Mouse (Mus musculus): Measurements from ENCODE around the gene Slc38a10. TPM values are rescaled to one million over a fixed set of nuclear protein-coding genes. Genes with fewer than 3 reads are reported as not detected.

The Slc38a10 gene
- polyA plus RNA-seq, 1 experiment from 2014 or later: 35.5 TPM

GRCm38 (mm10) chr11:120092817-120093591, 58.1 kb downstream of the Slc38a10 start:
- no peak overlapping the region for H3K9ac ChIP-seq
- peaks cover 63% of the 10 kb centered on the region for H3K36me3 ChIP-seq
- ATAC-seq (ENCODE audit: low read depth) (peak; percentile 21; the same call in 1 of the 2 replicates), DNase-seq (no peak)
- WGBS (ENCODE audit: insufficient replicate concordance): 79% methylated on average over 23 of the region's 23 CpGs
- H3K4me3 ChIP-seq (replicated peaks): no peak overlapping the region
- no peak overlapping the region for H3K27ac ChIP-seq
- no peaks in the 10 kb centered on the region for H3K27me3 ChIP-seq
- H3K4me2 ChIP-seq: no peak overlapping the region
- no peaks in the 10 kb centered on the region for H3K9me3 ChIP-seq (replicated peaks)
- peaks cover 21% of the 10 kb centered on the region for H3K4me1 ChIP-seq (replicated peaks)

- Histone ChIP-seq H3K4me1 (replicated peaks) (peaks cover 23% of the 10 kb centered on the region), H3K9ac (no peak overlapping the region), H3K36me3 (peaks cover 54% of the 10 kb centered on the region), H3K4me2 (no peak overlapping the region), H3K4me3 (replicated peaks) (no peak overlapping the region), H3K27ac (no peak overlapping the region), H3K9me3 (replicated peaks) (no peaks in the 10 kb centered on the region), H3K27me3 (no peaks in the 10 kb centered on the region)
- 91% methylated on average over 4 of the region's 4 CpGs for WGBS (ENCODE audit: insufficient replicate concordance)
- ATAC-seq (ENCODE audit: low read depth): no peak
- DNase-seq: no peak
Observed at GRCm38 (mm10) chr11:120090661-120091060, 60.5 kb downstream of the Slc38a10 start.

DNA sequence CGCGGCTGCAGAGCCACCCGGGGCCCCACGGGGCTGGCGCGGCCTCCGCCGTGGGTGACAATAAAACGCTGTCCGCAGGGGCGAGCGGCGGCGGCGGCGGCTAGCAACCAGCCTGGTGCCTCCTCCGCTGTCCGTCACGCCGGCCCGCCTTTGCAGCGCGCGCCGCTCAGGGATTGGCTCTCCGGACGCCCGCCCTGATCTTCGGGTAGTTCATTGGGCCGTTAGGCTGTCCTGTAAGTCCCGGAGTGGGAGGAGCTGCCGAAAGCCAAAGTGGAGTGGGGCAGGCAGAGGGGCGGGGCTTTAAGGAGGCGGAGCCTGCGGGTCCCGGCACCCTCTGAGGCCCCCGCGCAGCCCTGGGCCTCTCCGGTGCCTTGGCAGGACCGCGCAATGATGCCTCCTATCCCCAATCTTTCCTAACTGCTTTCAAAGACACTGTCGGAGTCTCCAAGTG, 64.4 kb downstream of the Slc38a10 start, which contains the start of gene Cep131:
Gene Cep131 (minus strand): TSS at position 126 of the 451 bp plus-strand sequence.
- H3K27ac ChIP-seq: peak within 1 kb of the TSS; percentile 76
- no peaks in the 10 kb centered on the region for H3K9me3 ChIP-seq (replicated peaks)
- peaks cover 30% of the 10 kb centered on the region for H3K4me1 ChIP-seq (replicated peaks)
- H3K4me3 ChIP-seq (replicated peaks): peak within 1 kb of the TSS; percentile 87
- ATAC-seq (ENCODE audit: low read depth): peak; percentile 99
- no peaks in the 10 kb centered on the region for H3K27me3 ChIP-seq
- peak within 1 kb of the TSS; percentile 99 for H3K4me2 ChIP-seq
- H3K36me3 ChIP-seq: peaks cover 19% of the 10 kb centered on the region
- 0% methylated on average over 30 of the region's 42 CpGs for WGBS (ENCODE audit: insufficient replicate concordance)
- peak within 1 kb of the TSS; percentile 94 for H3K9ac ChIP-seq
- DNase-seq: peak; percentile 99

DNA sequence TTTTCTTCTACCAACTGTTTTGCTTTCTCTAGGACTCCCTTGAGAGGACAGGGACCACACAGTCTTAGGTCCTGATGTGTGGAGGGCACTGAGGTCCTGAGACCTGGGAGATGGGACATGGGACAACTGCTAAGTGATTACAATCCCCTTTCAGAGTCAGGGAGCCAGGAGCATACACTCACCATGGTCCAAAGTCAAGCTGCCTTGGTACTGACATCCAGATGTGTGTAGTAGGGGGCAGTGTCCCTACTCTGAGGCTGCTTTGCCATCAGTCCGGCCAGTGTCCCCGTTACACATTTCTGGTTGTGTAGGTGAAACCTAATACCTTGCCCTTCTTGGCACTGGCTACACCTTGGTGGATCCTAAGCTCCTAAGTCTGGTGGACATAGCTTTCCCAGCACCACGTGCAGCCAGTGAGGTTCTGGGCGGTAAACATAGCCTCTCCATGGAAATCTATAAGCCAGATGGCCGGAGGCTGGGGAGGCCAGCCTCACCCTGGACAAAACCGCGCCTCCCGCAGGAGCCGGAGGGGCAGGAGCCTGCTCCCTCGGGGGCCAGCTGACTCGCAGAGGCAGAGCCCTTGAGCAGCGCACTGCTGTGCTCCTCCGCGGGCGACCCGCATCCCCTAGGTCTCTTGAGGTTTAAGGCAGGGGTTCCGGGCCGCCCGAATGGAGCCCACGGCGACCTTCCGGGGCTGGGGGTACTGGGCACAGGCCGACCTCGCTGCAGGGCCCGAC, 65.1 kb downstream of the Slc38a10 start:
- ATAC-seq (ENCODE audit: low read depth): peak; percentile 40
- peak overlapping the region; percentile 94 for H3K9ac ChIP-seq
- no peaks in the 10 kb centered on the region for H3K27me3 ChIP-seq
- H3K9me3 ChIP-seq (replicated peaks): no peaks in the 10 kb centered on the region
- H3K36me3 ChIP-seq: peaks cover 12% of the 10 kb centered on the region
- peaks cover 30% of the 10 kb centered on the region for H3K4me1 ChIP-seq (replicated peaks)
- 2% methylated on average over 25 of the region's 25 CpGs for WGBS (ENCODE audit: insufficient replicate concordance)
- peak; percentile 29 for DNase-seq
- peak overlapping the region; percentile 99 for H3K4me2 ChIP-seq
- H3K27ac ChIP-seq: peak overlapping the region; percentile 76
- H3K4me3 ChIP-seq (replicated peaks): peak overlapping the region; percentile 87

DNA sequence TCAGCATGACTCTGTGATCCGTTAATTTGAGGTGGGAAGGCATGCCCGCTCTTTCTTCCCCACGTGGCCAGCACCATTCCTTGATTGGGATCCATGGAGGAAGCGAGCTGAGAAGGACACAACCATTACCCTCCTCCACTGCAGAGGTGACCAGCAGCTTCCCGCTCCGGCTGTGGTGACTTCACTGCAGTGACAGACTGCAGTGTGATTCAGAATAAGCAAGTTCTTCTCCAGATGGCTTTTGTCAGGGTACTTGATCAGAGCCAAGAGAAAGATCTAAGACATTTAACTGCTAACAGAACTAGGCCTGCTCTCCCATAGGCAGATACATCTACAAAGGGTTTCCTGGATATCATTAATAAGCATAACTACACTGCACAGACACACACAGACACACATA, 70.9 kb downstream of the Slc38a10 start:
- 80% methylated on average over 6 of the region's 6 CpGs for WGBS (ENCODE audit: insufficient replicate concordance)
- Histone ChIP-seq H3K9ac (no peak overlapping the region), H3K4me2 (no peak overlapping the region), H3K4me1 (replicated peaks) (peaks cover 3% of the 10 kb centered on the region; the same call in 1 of the 2 replicates), H3K4me3 (replicated peaks) (no peak overlapping the region), H3K27ac (no peak overlapping the region), H3K9me3 (replicated peaks) (no peaks in the 10 kb centered on the region), H3K36me3 (peaks cover 20% of the 10 kb centered on the region), H3K27me3 (no peaks in the 10 kb centered on the region)
- ATAC-seq (ENCODE audit: low read depth) (no peak), DNase-seq (no peak)

- Histone ChIP-seq H3K27ac (no peak overlapping the region), H3K4me2 (no peak overlapping the region), H3K9me3 (replicated peaks) (no peaks in the 10 kb centered on the region), H3K4me1 (replicated peaks) (no peaks in the 10 kb centered on the region), H3K9ac (no peak overlapping the region), H3K27me3 (no peaks in the 10 kb centered on the region), H3K4me3 (replicated peaks) (no peak overlapping the region), H3K36me3 (peaks cover 28% of the 10 kb centered on the region)
- ATAC-seq (ENCODE audit: low read depth): no peak
- 49% methylated on average over 3 of the region's 3 CpGs for WGBS (ENCODE audit: insufficient replicate concordance)
- no peak for DNase-seq
Observed at GRCm38 (mm10) chr11:120076191-120076590, 75.0 kb downstream of the Slc38a10 start.

DNA sequence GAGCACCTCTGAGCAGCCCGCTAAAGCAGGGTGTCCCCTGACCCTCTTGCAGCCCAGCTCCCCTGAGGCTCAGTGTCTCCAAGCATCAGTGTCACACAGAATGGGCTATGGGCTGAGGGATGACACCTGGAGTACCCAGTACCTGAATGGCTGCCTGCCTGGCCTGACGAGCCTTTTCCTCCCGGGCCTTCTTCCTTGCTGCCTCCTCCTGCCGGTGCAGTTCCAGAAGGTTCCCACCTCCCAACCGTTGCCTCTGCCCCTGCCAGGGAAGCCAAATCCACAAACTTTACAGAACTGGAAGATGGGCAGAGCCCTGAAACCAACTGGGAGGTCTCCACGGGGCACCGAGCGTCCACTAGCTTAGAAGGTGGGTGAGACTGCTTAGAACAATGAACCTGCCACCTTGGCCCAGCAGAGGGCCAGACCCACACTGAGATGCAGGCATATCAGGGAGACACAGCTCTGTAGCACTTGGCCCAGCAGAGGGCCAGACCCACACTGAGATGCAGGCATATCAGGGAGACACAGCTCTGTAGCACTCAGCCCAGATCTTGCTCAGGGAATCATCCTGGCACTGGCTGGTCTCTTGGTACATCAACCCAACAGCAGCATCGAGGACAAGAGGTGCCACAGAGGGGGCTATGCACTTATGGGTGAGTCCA, 78.0 kb downstream of the Slc38a10 start:
- H3K36me3 ChIP-seq: peaks cover 25% of the 10 kb centered on the region
- no peaks in the 10 kb centered on the region for H3K4me1 ChIP-seq (replicated peaks)
- 82% methylated on average over 9 of the region's 9 CpGs for WGBS (ENCODE audit: insufficient replicate concordance)
- no peak for ATAC-seq (ENCODE audit: low read depth)
- no peak overlapping the region for H3K4me3 ChIP-seq (replicated peaks)
- H3K9ac ChIP-seq: no peak overlapping the region
- DNase-seq: no peak
- H3K27ac ChIP-seq: no peak overlapping the region
- H3K4me2 ChIP-seq: no peak overlapping the region
- no peaks in the 10 kb centered on the region for H3K9me3 ChIP-seq (replicated peaks)
- H3K27me3 ChIP-seq: no peaks in the 10 kb centered on the region

GRCm38 (mm10) chr11:120071731-120072320, 79.3 kb downstream of the Slc38a10 start:
- Histone ChIP-seq H3K4me2 (no peak overlapping the region), H3K27ac (no peak overlapping the region), H3K36me3 (peaks cover 25% of the 10 kb centered on the region), H3K4me3 (replicated peaks) (no peak overlapping the region), H3K9ac (no peak overlapping the region), H3K4me1 (replicated peaks) (no peaks in the 10 kb centered on the region), H3K27me3 (no peaks in the 10 kb centered on the region), H3K9me3 (replicated peaks) (no peaks in the 10 kb centered on the region)
- ATAC-seq (ENCODE audit: low read depth): no peak
- 68% methylated on average over 7 of the region's 7 CpGs for WGBS (ENCODE audit: insufficient replicate concordance)
- DNase-seq: no peak

DNA sequence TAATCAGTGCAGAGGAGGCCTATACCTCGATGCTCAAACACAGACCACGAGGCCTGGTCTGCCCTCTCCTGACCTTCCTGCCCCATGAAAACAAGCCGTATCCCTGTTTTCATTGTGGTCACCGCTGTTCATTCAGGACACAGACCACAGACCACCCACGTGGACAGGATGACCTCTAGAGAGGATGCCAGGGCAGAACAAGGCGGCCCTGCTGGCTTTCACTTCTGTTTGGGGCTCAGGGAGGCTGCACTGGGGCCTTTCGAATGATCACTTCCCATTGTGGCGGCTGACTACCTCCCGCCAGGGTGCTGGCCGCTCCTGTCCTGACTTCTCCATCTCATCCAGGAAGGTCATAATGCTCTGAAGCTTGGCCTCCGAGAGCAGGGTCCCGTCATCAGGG, 80.1 kb downstream of the Slc38a10 start:
- Histone ChIP-seq H3K27me3 (no peaks in the 10 kb centered on the region), H3K36me3 (peaks cover 19% of the 10 kb centered on the region), H3K27ac (no peak overlapping the region), H3K4me1 (replicated peaks) (no peaks in the 10 kb centered on the region), H3K9me3 (replicated peaks) (no peaks in the 10 kb centered on the region), H3K4me3 (replicated peaks) (no peak overlapping the region), H3K9ac (no peak overlapping the region), H3K4me2 (no peak overlapping the region)
- no peak for DNase-seq
- WGBS (ENCODE audit: insufficient replicate concordance): 65% methylated on average over 12 of the region's 12 CpGs
- no peak for ATAC-seq (ENCODE audit: low read depth)

- H3K27ac ChIP-seq: no peak overlapping the region
- H3K4me3 ChIP-seq (replicated peaks): no peak overlapping the region
- H3K9ac ChIP-seq: no peak overlapping the region
- no peak overlapping the region for H3K4me2 ChIP-seq
- H3K4me1 ChIP-seq (replicated peaks): no peaks in the 10 kb centered on the region
- WGBS (ENCODE audit: insufficient replicate concordance): 84% methylated on average over 27 of the region's 27 CpGs
- H3K36me3 ChIP-seq: peaks cover 19% of the 10 kb centered on the region
- ATAC-seq (ENCODE audit: low read depth): no peak
- no peaks in the 10 kb centered on the region for H3K9me3 ChIP-seq (replicated peaks)
- no peak for DNase-seq
- H3K27me3 ChIP-seq: no peaks in the 10 kb centered on the region
Observed at GRCm38 (mm10) chr11:120070286-120070930, 80.7 kb downstream of the Slc38a10 start.

All from liver, embryonic 13.5 days (tissue).